Mouse (Mus musculus): ENCODE data around the gene Cyp1a1.
"Not testable (repeated sequence)": the region's sequence is repeated elsewhere in the genome, so short reads cannot be mapped to it uniquely, and the experiment has no call there.

Gene Cyp1a1

GRCm38 (mm10) chr9:57694108-57694507 lies 6.4 kb downstream of the Cyp1a1 start:
- in situ Hi-C loops (cut with MboI, MseI) = loop anchor here in 1 of 2 experiments (10.0 kb wide), 1 partner anchor 379 kb away; no protein-coding TSS in a partner anchor

GRCm38 (mm10) chr9:57696380-57697285 lies 8.9 kb downstream of the Cyp1a1 start:
- in situ Hi-C loops (cut with MboI, MseI) = loop anchor here in 1 of 2 experiments (10.0 kb wide), 1 partner anchor 382 kb away; no protein-coding TSS in a partner anchor

GRCm38 (mm10) chr9:57697380-57697779 lies 9.7 kb downstream of the Cyp1a1 start:
- in situ Hi-C loops (cut with MboI, MseI) = loop anchor here in 1 of 2 experiments (10.0 kb wide), 1 partner anchor 383 kb away; no protein-coding TSS in a partner anchor

- in situ Hi-C loops (cut with MboI, MseI) = loop anchor here in 1 of 2 experiments (10.0 kb wide), 1 partner anchor 384 kb away; no protein-coding TSS in a partner anchor
Measured at GRCm38 (mm10) chr9:57698466-57699150, 10.9 kb downstream of the Cyp1a1 start.

- in situ Hi-C loops (cut with MboI, MseI) = no loop called here
Measured at GRCm38 (mm10) chr9:57706496-57706895, 18.8 kb downstream of the Cyp1a1 start.

GRCm38 (mm10) chr9:57708068-57708719 lies 20.5 kb downstream of the Cyp1a1 start, which contains the start of gene Edc3:
Edc3 (plus strand) TSS chr9:57708540.
- in situ Hi-C loops (cut with MboI, MseI) = no loop called here

- in situ Hi-C loops (cut with MboI, MseI) = no loop called here
Measured at GRCm38 (mm10) chr9:57708720-57709274, 21.1 kb downstream of the Cyp1a1 start.

- in situ Hi-C loops (cut with MboI, MseI) = not testable (repeated sequence)
Measured at GRCm38 (mm10) chr9:57710214-57710613, 22.5 kb downstream of the Cyp1a1 start.

- in situ Hi-C loops (cut with MboI, MseI) = no loop called here
Measured at GRCm38 (mm10) chr9:57712194-57712593, 24.5 kb downstream of the Cyp1a1 start.

- in situ Hi-C loops (cut with MboI, MseI) = no loop called here
Measured at GRCm38 (mm10) chr9:57718408-57718807, 30.7 kb downstream of the Cyp1a1 start.

GRCm38 (mm10) chr9:57720736-57721135 lies 33.0 kb downstream of the Cyp1a1 start:
- in situ Hi-C loops (cut with MboI, MseI) = no loop called here

GRCm38 (mm10) chr9:57722371-57722770 lies 34.6 kb downstream of the Cyp1a1 start:
- in situ Hi-C loops (cut with MboI, MseI) = no loop called here

GRCm38 (mm10) chr9:57723315-57723715 lies 35.6 kb downstream of the Cyp1a1 start:
- in situ Hi-C loops (cut with MboI, MseI) = no loop called here

GRCm38 (mm10) chr9:57723796-57724195 lies 36.1 kb downstream of the Cyp1a1 start:
- in situ Hi-C loops (cut with MboI, MseI) = no loop called here

GRCm38 (mm10) chr9:57724701-57725100 lies 37.0 kb downstream of the Cyp1a1 start:
- in situ Hi-C loops (cut with MboI, MseI) = no loop called here

- in situ Hi-C loops (cut with MboI, MseI) = no loop called here
Measured at GRCm38 (mm10) chr9:57728312-57728711, 40.6 kb downstream of the Cyp1a1 start.

- in situ Hi-C loops (cut with MboI, MseI) = no loop called here
Measured at GRCm38 (mm10) chr9:57733606-57734005, 45.9 kb downstream of the Cyp1a1 start.

- in situ Hi-C loops (cut with MboI, MseI) = no loop called here
Measured at GRCm38 (mm10) chr9:57739863-57740262, 52.1 kb downstream of the Cyp1a1 start.

- in situ Hi-C loops (cut with MboI, MseI) = no loop called here
Measured at GRCm38 (mm10) chr9:57744462-57745091, 56.8 kb downstream of the Cyp1a1 start.

GRCm38 (mm10) chr9:57747067-57747466 lies 59.3 kb downstream of the Cyp1a1 start:
- in situ Hi-C loops (cut with MboI, MseI) = no loop called here

- in situ Hi-C loops (cut with MboI, MseI) = no loop called here
Measured at GRCm38 (mm10) chr9:57748137-57748536, 60.4 kb downstream of the Cyp1a1 start.
